Mouse (Mus musculus): ENCODE data around the gene Ddit4. TPM values are rescaled to one million over a fixed set of nuclear protein-coding genes. Genes with fewer than 3 reads are reported as not detected.

Ddit4 gene
- polyA plus RNA-seq, 1 experiment from 2014 or later, result 1.9 TPM

Other genes starting within 250 kb of the Ddit4 start
- 40.5 and 42.8 TPM in 2 replicates for gene Micu1, start 249.4 kb downstream of the Ddit4 start, polyA plus RNA-seq (2014; fragmentation: Nextera tagmentation; extraction: Ambion mirVana)
- 30.3 and 31.3 TPM in 2 replicates for gene Dnajb12, start 72.3 kb downstream of the Ddit4 start, polyA plus RNA-seq (2014; fragmentation: Nextera tagmentation; extraction: Ambion mirVana)
- gene Ascc1, start 51.0 kb upstream of the Ddit4 start, polyA plus RNA-seq (2014; fragmentation: Nextera tagmentation; extraction: Ambion mirVana), result 34.5 and 36.2 TPM in 2 replicates
- gene Anapc16, start 51.3 kb upstream of the Ddit4 start, polyA plus RNA-seq (2014; fragmentation: Nextera tagmentation; extraction: Ambion mirVana), result 70.6 and 84.1 TPM in 2 replicates
- gene Spock2, start 154.4 kb upstream of the Ddit4 start, polyA plus RNA-seq (2014; fragmentation: Nextera tagmentation; extraction: Ambion mirVana), result 1.2 and 1.3 TPM in 2 replicates